Mouse (Mus musculus) hindbrain, embryonic 16.5 days (tissue): ENCODE results near the gene Prdm5. TPM values are rescaled to one million over a fixed set of nuclear protein-coding genes. Genes with fewer than 3 reads are reported as not detected.

ENCODE experiments used
- ATAC-seq: fragments of 200-750 bp; cut with Nextera tagmentation; 2 replicates; pipeline ENCODE4 v1.8.0; 2017; ENCODE audit warnings: moderate TSS enrichment, moderate library complexity
- H3K27ac ChIP-seq: fragments of 300-500 bp; sonication (generic); 2 replicates; pipeline ENCODE4 v1.5.1; 2014; ENCODE audit warnings: low read depth, mild to moderate bottlenecking, control low read depth, low read length, moderate library complexity
- H3K27me3 ChIP-seq: fragments of 300-500 bp; sonication (generic); replicated peaks from 2 replicates; pipeline ENCODE4 v1.6.1; 2014; ENCODE audit warnings: low read length; ENCODE audit not compliant: control insufficient read depth, insufficient read depth
- H3K36me3 ChIP-seq: fragments of 300-500 bp; sonication (generic); 2 replicates; pipeline ENCODE4 v1.6.1; 2014; ENCODE audit warnings: mild to moderate bottlenecking, low read length, moderate library complexity, mixed read lengths; ENCODE audit not compliant: control insufficient read depth, insufficient read depth
- H3K4me1 ChIP-seq: fragments of 300-500 bp; sonication (generic); 2 replicates; pipeline ENCODE4 v1.6.1; 2014; ENCODE audit warnings: low read depth, low read length; ENCODE audit not compliant: control insufficient read depth, insufficient read depth
- H3K4me2 ChIP-seq: fragments of 300-500 bp; sonication (generic); 2 replicates; pipeline ENCODE4 v1.6.1; 2014; ENCODE audit warnings: mild to moderate bottlenecking, low read length, control low read depth, moderate library complexity
- H3K4me3 ChIP-seq: fragments of 300-500 bp; sonication (generic); 2 replicates; pipeline ENCODE4 v1.5.1; 2014; ENCODE audit warnings: mild to moderate bottlenecking, low read length, control low read depth, moderate library complexity
- H3K9ac ChIP-seq: fragments of 300-500 bp; sonication (generic); 2 replicates; pipeline ENCODE4 v1.6.1; 2014; ENCODE audit warnings: low read depth, mild to moderate bottlenecking, control low read depth, low read length, moderate library complexity
- H3K9me3 ChIP-seq: fragments of 300-500 bp; sonication (generic); 2 replicates; pipeline ENCODE4 v1.6.1; 2014; ENCODE audit warnings: mild to moderate bottlenecking, low read length, moderate library complexity; ENCODE audit not compliant: control insufficient read depth
- WGBS: fragments of 180-500 bp; shearing (Covaris S2); extraction: QIAGEN DNeasy Blood & Tissue Kit; methylation state at CpG from one replicate; pipeline ENCODE4 v1.1.7; 2014; 5-methylcytosine and 5-hydroxymethylcytosine counted together
- polyA plus RNA-seq: library from polyadenylated mRNA; unstranded; fragments of >200 nt; fragmentation: Nextera tagmentation; extraction: Ambion mirVana; gene quantifications from 2 replicates; pipeline ENCODE4 v1.2.1, GENCODE M21; 2015

Gene Prdm5
- polyA plus RNA-seq, 1 experiment from 2014 or later, result 6.7 TPM

GRCm38 (mm10) chr6:65850221-65850620 is 71.4 kb downstream of the Prdm5 start:
- Histone ChIP-seq H3K9me3 (no peaks in the 10 kb centered on the region), H3K4me1 (no peaks in the 10 kb centered on the region), H3K9ac (no peak overlapping the region), H3K27ac (no peak overlapping the region), H3K4me2 (no peak overlapping the region), H3K36me3 (no peaks in the 10 kb centered on the region), H3K4me3 (no peak overlapping the region), H3K27me3 (no peaks in the 10 kb centered on the region)
- ATAC-seq, result no peak
- WGBS, result 73% methylated on average over 3 of the region's 3 CpGs

GRCm38 (mm10) chr6:65854020-65854419 is 75.2 kb downstream of the Prdm5 start:
- Histone ChIP-seq H3K36me3 (no peaks in the 10 kb centered on the region), H3K9me3 (no peaks in the 10 kb centered on the region), H3K9ac (no peak overlapping the region), H3K4me2 (no peak overlapping the region), H3K27ac (no peak overlapping the region), H3K27me3 (no peaks in the 10 kb centered on the region), H3K4me3 (no peak overlapping the region), H3K4me1 (no peaks in the 10 kb centered on the region)
- no peak for ATAC-seq
- WGBS, result 50% methylated on average over 3 of the region's 3 CpGs

- Histone ChIP-seq H3K27me3 (no peaks in the 10 kb centered on the region), H3K9me3 (no peaks in the 10 kb centered on the region), H3K4me1 (no peaks in the 10 kb centered on the region), H3K4me2 (no peak overlapping the region), H3K36me3 (no peaks in the 10 kb centered on the region), H3K4me3 (no peak overlapping the region), H3K27ac (no peak overlapping the region), H3K9ac (no peak overlapping the region)
- 52% methylated on average over 4 of the region's 4 CpGs for WGBS
- no peak; the same call in 1 of the 2 replicates for ATAC-seq
These were observed 75.8 kb downstream of the Prdm5 start for GRCm38 (mm10) chr6:65854585-65854984.

GRCm38 (mm10) chr6:65860609-65861008 is 81.8 kb downstream of the Prdm5 start:
- H3K4me3 ChIP-seq, result no peak overlapping the region
- H3K9ac ChIP-seq, result no peak overlapping the region
- H3K4me1 ChIP-seq, result no peaks in the 10 kb centered on the region
- 77% methylated on average over 5 of the region's 5 CpGs for WGBS
- ATAC-seq, result no peak
- no peaks in the 10 kb centered on the region for H3K27me3 ChIP-seq
- H3K27ac ChIP-seq, result no peak overlapping the region
- no peaks in the 10 kb centered on the region for H3K36me3 ChIP-seq
- H3K4me2 ChIP-seq, result no peak overlapping the region
- no peaks in the 10 kb centered on the region for H3K9me3 ChIP-seq

GRCm38 (mm10) chr6:65862836-65863235 is 84.0 kb downstream of the Prdm5 start:
- Histone ChIP-seq H3K4me2 (no peak overlapping the region), H3K4me3 (no peak overlapping the region), H3K9me3 (no peaks in the 10 kb centered on the region), H3K27me3 (no peaks in the 10 kb centered on the region), H3K36me3 (no peaks in the 10 kb centered on the region), H3K4me1 (no peaks in the 10 kb centered on the region), H3K9ac (no peak overlapping the region), H3K27ac (no peak overlapping the region)
- 94% methylated on average over 3 of the region's 3 CpGs for WGBS
- no peak for ATAC-seq

GRCm38 (mm10) chr6:65864233-65864632 is 85.4 kb downstream of the Prdm5 start:
- Histone ChIP-seq H3K9ac (no peak overlapping the region), H3K36me3 (no peaks in the 10 kb centered on the region), H3K4me3 (no peak overlapping the region), H3K4me2 (no peak overlapping the region), H3K9me3 (no peaks in the 10 kb centered on the region), H3K27me3 (no peaks in the 10 kb centered on the region), H3K27ac (no peak overlapping the region), H3K4me1 (no peaks in the 10 kb centered on the region)
- ATAC-seq, result no peak
- 91% methylated on average over 3 of the region's 3 CpGs for WGBS

- no peak for ATAC-seq
- 83% methylated on average over 5 of the region's 5 CpGs for WGBS
These were observed 86.1 kb downstream of the Prdm5 start for GRCm38 (mm10) chr6:65864919-65865318.

GRCm38 (mm10) chr6:65865861-65866260 is 87.1 kb downstream of the Prdm5 start:
- H3K27ac ChIP-seq, result no peak overlapping the region
- H3K4me1 ChIP-seq, result no peaks in the 10 kb centered on the region
- no peak overlapping the region for H3K4me2 ChIP-seq
- H3K9me3 ChIP-seq, result no peaks in the 10 kb centered on the region
- H3K36me3 ChIP-seq, result no peaks in the 10 kb centered on the region
- H3K4me3 ChIP-seq, result no peak overlapping the region
- ATAC-seq, result no peak
- H3K9ac ChIP-seq, result no peak overlapping the region
- no peaks in the 10 kb centered on the region for H3K27me3 ChIP-seq
- WGBS, result 93% methylated on average over 4 of the region's 4 CpGs

More at GRCm38 (mm10) chr6:65864919-65865318, 86.1 kb downstream of the Prdm5 start:
- Histone ChIP-seq H3K36me3 (no peaks in the 10 kb centered on the region), H3K4me3 (no peak overlapping the region), H3K9ac (no peak overlapping the region), H3K4me2 (no peak overlapping the region), H3K27me3 (no peaks in the 10 kb centered on the region), H3K9me3 (no peaks in the 10 kb centered on the region), H3K4me1 (no peaks in the 10 kb centered on the region), H3K27ac (no peak overlapping the region)

- Histone ChIP-seq H3K4me2 (no peak overlapping the region), H3K27me3 (no peaks in the 10 kb centered on the region), H3K27ac (no peak overlapping the region), H3K4me1 (no peaks in the 10 kb centered on the region), H3K36me3 (no peaks in the 10 kb centered on the region), H3K4me3 (no peak overlapping the region), H3K9me3 (no peaks in the 10 kb centered on the region), H3K9ac (no peak overlapping the region)
- 75% methylated on average over 6 of the region's 6 CpGs for WGBS
- ATAC-seq, result no peak
These were observed 93.0 kb downstream of the Prdm5 start for GRCm38 (mm10) chr6:65871754-65872278.

- 98% methylated on average over 1 of the region's 1 CpGs for WGBS
- no peak for ATAC-seq
- Histone ChIP-seq H3K4me1 (no peaks in the 10 kb centered on the region), H3K9ac (no peak overlapping the region), H3K9me3 (no peaks in the 10 kb centered on the region), H3K36me3 (no peaks in the 10 kb centered on the region), H3K4me3 (no peak overlapping the region), H3K27ac (no peak overlapping the region), H3K27me3 (no peaks in the 10 kb centered on the region), H3K4me2 (no peak overlapping the region)
These were observed 99.5 kb downstream of the Prdm5 start for GRCm38 (mm10) chr6:65878300-65878699.
